Mouse (Mus musculus): ENCODE measurements at regions not wholly inside any gene's neighbourhood (a gene's known extent, or its start where the extent isn't known, plus 50 kb on each side); places are given as distances from the start of the nearest gene placed in this dataset.

GRCm38 (mm10) chr13:33721851-33722250 is 60.6 kb downstream of the Serpinb6d start:
- DNase-seq (ENCODE audit: low spot score), result no peak

- peak; percentile 78 for DNase-seq (ENCODE audit: low spot score)
These were observed 80.7 kb downstream of the Serpinb6e start for GRCm38 (mm10) chr13:33762293-33763125.

DNA sequence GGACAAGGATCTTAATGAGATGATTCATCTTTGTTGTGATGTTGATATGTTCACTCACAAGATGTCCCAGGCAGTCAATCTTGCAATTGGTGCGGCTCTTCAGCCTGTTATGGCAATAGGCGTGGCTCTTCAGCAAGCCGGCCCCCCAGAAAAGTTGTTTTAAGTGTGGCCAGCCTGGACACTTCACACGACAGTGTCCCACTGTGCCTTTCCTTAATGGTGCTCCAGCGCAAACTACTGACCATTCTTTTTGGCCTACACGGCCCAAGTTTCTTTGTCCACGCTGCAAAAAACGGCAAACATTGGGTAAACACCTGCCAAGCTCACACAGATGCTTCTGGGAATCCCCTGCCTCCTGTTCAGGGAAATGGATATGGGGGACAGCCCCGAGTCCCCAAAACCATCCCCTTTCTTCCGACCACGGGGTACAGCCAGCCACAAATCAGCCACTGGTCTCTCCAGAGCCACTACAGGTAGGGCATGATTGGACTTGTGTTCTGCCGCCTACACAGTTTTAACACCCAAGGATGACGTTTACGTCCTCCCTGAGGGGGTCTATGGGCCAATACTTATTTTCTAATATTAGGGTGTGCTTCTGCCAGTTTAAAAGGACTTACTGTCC is 79.8 kb downstream of the Serpinb6e start:
- DNase-seq (ENCODE audit: low spot score), result no peak
